Mouse (Mus musculus) embryonic facial prominence, embryonic 13.5 days (tissue): Measurements from ENCODE around the gene 4930558K02Rik. TPM values are rescaled to one million over a fixed set of nuclear protein-coding genes. Genes with fewer than 3 reads are reported as not detected.

Source experiments
- ATAC-seq: fragments of 200-750 bp; cut with Nextera tagmentation; 2 replicates; pipeline ENCODE4 v1.8.0; 2017; ENCODE audit warnings: low read depth; ENCODE audit not compliant: insufficient number of reproducible peaks, insufficient read depth, low FRiP score, low TSS enrichment
- H3K27ac ChIP-seq: fragments of 300-500 bp; sonication (generic); 2 replicates; pipeline ENCODE4 v1.5.1; 2015; ENCODE audit warnings: moderate library complexity, mild to moderate bottlenecking, inconsistent platforms
- H3K27me3 ChIP-seq: fragments of 300-500 bp; sonication (generic); 2 replicates; pipeline ENCODE4 v1.6.1; 2015; ENCODE audit warnings: mild to moderate bottlenecking, inconsistent platforms
- H3K36me3 ChIP-seq: fragments of 300-500 bp; sonication (generic); 2 replicates; pipeline ENCODE4 v1.6.1; 2015; ENCODE audit warnings: mild to moderate bottlenecking, inconsistent platforms
- H3K4me1 ChIP-seq: fragments of 300-500 bp; sonication (generic); 2 replicates; pipeline ENCODE4 v1.6.1; 2015; ENCODE audit warnings: inconsistent platforms
- H3K4me2 ChIP-seq: fragments of 300-500 bp; sonication (generic); 2 replicates; pipeline ENCODE4 v1.6.1; 2015; ENCODE audit warnings: moderate library complexity, mild to moderate bottlenecking, inconsistent platforms
- H3K4me3 ChIP-seq: fragments of 300-500 bp; sonication (generic); 2 replicates; pipeline ENCODE4 v1.5.1; 2015; ENCODE audit warnings: mild to moderate bottlenecking, inconsistent platforms
- H3K9ac ChIP-seq: fragments of 300-500 bp; sonication (generic); 2 replicates; pipeline ENCODE4 v1.6.1; 2015; ENCODE audit warnings: mild to moderate bottlenecking, inconsistent platforms
- H3K9me3 ChIP-seq: fragments of 300-500 bp; sonication (generic); 2 replicates; pipeline ENCODE4 v1.6.1; 2016; ENCODE audit warnings: inconsistent platforms
- WGBS: fragments of 180-500 bp; shearing (Covaris S2); methylation state at CpG from one replicate; pipeline ENCODE4 v1.1.7; 2015; ENCODE audit warnings: mixed read lengths; 5-methylcytosine and 5-hydroxymethylcytosine counted together
- polyA plus RNA-seq: library from polyadenylated mRNA; unstranded; fragments of >200 nt; fragmentation: Nextera tagmentation; extraction: Ambion mirVana; gene quantifications from 2 replicates; pipeline ENCODE4 v1.2.1, GENCODE M21; 2015

The 4930558K02Rik gene
- polyA plus RNA-seq, 1 experiment from 2014 or later: not detected

DNA sequence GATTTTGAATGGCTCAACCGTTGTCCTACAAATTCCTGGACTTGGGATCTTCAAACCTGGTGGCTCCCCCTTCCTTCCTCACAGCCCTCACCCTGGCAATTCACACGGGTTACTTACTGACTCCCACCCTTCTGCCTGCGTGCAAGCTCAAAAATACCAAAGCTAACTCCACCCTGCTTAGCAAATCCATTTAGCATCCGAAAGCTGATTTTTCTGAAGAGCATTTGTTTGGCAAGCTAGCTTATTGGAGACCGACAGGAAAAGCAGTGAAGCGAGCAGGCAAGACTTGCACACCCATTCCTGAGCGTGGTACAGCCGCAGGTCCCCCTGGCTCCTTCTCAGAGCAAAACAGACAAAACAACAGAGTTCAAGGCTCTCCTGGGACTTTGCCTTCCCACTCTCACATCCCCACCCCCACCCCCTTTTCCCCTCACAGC is 29.2 kb upstream of the 4930558K02Rik start:
- WGBS: 10% methylated on average over 8 of the region's 8 CpGs

DNA sequence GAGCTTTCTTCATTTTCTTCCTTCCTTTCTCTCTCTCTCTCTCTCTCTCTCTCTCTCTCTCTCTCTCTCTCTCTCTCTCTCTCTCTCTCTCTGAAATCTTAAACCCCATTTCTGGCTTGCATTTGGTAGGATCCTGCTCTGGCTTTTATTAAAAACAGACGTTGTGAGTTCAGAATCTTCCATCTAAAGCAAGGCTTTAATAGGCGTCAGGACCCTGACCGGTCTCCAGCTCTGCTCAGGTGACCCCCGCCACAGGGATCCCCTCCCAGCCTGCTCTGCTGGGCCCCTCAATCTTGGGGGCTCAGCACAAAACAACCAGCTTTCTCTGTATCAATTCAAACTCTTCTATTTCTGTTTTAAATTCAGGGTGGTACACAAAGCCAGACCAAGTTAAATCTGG is 28.8 kb upstream of the 4930558K02Rik start:
- H3K27me3 ChIP-seq: no peaks in the 10 kb centered on the region
- peaks cover 82% of the 10 kb centered on the region for H3K4me1 ChIP-seq
- peak overlapping the region; percentile 13; the same call in 1 of the 2 replicates for H3K4me3 ChIP-seq
- H3K9ac ChIP-seq: peak overlapping the region; percentile 65
- peak overlapping the region; percentile 48 for H3K4me2 ChIP-seq
- H3K36me3 ChIP-seq: 0 out of 2 replicates have a peak, but pooled peaks cover 3% of the 10 kb centered on the region
- ATAC-seq: peak; percentile 77; the same call in 1 of the 2 replicates
- 15% methylated on average over 4 of the region's 4 CpGs for WGBS
- no peaks in the 10 kb centered on the region for H3K9me3 ChIP-seq
- H3K27ac ChIP-seq: peak overlapping the region; percentile 100

More for the DNA sequence above, 29.2 kb upstream of the 4930558K02Rik start:
- peak; percentile 76 for ATAC-seq
- Histone ChIP-seq H3K9ac (peak overlapping the region; percentile 65), H3K4me2 (peak overlapping the region; percentile 48), H3K27ac (peak overlapping the region; percentile 100), H3K9me3 (no peaks in the 10 kb centered on the region), H3K27me3 (no peaks in the 10 kb centered on the region), H3K4me1 (peaks cover 82% of the 10 kb centered on the region), H3K36me3 (0 out of 2 replicates have a peak, but pooled peaks cover 3% of the 10 kb centered on the region), H3K4me3 (peak overlapping the region; percentile 13; the same call in 1 of the 2 replicates)

DNA sequence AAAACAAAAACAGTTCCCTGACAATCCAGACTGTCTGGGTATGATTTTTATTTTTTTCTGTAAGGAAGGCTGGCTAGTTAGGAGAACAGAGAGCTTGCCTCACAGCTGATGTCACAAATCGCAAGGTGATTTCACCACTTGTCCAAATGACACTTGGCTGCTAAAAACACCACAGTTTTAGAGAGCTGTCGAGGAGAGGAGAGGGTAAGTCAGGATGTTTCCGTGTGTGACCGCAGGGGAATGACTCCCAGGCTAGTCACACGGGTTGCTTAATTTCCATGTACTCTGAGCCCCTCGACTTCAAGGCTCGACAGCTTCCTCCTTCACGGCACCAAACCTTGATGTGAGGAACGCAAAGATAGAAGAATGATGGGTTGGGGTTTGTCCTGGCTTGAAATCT is 26.7 kb upstream of the 4930558K02Rik start:
- Histone ChIP-seq H3K9ac (peak overlapping the region; percentile 52; the same call in 1 of the 2 replicates), H3K4me3 (no peak overlapping the region), H3K4me1 (peaks cover 81% of the 10 kb centered on the region), H3K27me3 (no peaks in the 10 kb centered on the region), H3K4me2 (peak overlapping the region; percentile 21; the same call in 1 of the 2 replicates), H3K27ac (peak overlapping the region; percentile 100), H3K36me3 (no peaks in the 10 kb centered on the region), H3K9me3 (no peaks in the 10 kb centered on the region)
- 59% methylated on average over 9 of the region's 9 CpGs for WGBS
- no peak for ATAC-seq

DNA sequence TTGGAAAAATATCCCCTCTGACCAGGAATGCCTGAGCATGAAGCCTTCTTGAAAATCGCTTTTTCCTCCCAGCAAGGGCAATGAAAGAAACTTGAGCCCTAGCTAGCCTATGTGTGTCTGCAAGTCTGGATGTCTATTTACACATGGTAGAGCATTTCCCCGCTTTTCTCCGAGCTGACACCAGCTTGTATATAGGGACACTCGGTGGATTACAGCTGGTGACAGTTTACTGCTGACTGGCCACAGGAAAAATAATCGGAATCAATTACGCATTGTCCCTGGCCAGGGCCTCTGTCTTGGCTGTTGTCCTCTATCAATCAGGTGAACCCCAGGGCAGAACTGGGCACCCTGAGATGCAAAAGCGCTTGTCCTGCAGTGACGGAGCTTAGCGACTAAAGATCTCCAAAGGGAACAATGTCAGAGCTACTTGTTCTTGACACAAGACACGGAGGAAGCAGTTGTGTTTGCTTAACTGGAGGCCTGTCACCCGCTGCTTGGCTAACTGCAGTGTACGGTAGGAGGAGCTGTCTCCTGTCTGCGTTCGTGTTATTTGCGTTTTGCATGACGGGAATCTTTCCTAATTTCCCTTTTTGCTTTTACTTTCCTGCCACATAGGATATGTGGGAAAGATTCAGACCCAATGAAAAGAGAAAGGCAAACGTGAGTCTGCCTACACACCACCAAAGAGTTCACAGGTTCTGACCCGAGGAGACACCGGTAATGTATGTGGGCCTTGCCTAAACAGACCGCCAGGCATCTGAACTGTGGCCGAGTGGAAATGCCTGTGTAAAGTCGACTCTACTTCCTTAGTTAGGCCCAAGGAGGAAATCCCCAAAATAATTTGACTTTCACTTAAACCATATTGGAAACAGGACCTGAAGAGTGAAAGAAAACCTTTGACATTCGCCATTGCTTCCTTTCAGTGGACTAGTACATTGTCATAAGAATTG is 25.7 kb upstream of the 4930558K02Rik start:
- H3K27ac ChIP-seq: peak overlapping the region; percentile 99
- H3K36me3 ChIP-seq: no peaks in the 10 kb centered on the region
- H3K27me3 ChIP-seq: no peaks in the 10 kb centered on the region
- 28% methylated on average over 23 of the region's 23 CpGs for WGBS
- peak overlapping the region; percentile 49 for H3K4me2 ChIP-seq
- H3K4me1 ChIP-seq: peaks cover 83% of the 10 kb centered on the region
- peak overlapping the region; percentile 69 for H3K9ac ChIP-seq
- H3K4me3 ChIP-seq: peak overlapping the region; percentile 14
- ATAC-seq: no peak
- H3K9me3 ChIP-seq: no peaks in the 10 kb centered on the region

DNA sequence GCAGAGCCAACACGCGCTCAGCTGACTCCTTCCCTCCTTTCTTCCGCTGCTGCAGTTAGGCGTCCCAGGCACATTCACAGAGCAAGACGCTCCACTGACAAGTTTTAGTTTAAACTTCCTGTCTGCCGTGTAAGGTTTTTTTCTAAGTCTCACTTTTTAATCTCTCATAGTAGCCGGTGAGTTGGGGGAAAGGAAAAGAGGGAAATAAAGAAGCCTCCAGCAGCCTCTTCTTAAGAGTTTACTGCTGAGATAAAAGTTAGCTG is 25.0 kb upstream of the 4930558K02Rik start:
- peak overlapping the region; percentile 69 for H3K9ac ChIP-seq

DNA sequence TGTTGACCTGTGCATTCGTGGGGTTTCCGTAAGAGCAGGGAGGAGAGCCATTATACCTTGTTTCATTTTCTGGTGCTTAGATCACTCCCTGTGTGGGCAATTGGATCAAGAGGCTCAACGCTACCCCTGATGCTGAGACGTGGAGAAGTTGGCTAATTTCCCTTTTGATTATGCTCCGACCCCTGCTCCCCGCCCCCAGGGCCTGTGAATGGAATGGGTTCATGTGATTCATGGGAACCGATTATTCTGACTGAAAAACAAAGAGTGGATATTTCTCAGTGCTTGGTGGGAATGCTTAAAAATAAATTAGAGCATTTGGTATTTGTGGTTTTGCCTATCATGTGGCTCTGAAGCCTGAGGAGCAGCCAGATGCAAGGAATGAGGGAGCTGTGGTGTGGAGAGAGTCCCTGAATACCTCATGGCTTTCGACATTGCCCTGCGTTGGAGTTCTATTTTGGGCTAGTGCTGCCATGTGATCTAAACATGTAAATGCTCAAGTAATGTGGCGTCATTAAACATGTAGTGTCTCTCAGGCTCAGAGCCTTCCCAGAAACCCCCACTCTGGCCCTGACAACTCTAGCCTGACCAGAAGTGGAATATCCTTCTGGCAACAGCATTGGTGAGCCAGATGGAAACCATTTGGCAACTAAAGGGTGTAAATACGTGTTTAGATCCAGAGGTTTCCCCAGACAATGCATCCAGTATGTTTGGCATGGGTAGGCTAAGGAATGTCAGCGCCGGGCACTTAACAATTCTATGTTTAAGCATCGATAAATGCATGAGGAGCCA is 24.5 kb upstream of the 4930558K02Rik start:
- H3K4me1 ChIP-seq: peaks cover 83% of the 10 kb centered on the region
- peak; percentile 35 for ATAC-seq
- H3K4me2 ChIP-seq: peak overlapping the region; percentile 49
- WGBS: 24% methylated on average over 14 of the region's 14 CpGs
- no peaks in the 10 kb centered on the region for H3K9me3 ChIP-seq
- no peaks in the 10 kb centered on the region for H3K36me3 ChIP-seq
- 0 out of 2 replicates have a peak overlapping the region, but pooled peaks have one; percentile 14 for H3K4me3 ChIP-seq
- peak overlapping the region; percentile 99 for H3K27ac ChIP-seq
- H3K9ac ChIP-seq: peak overlapping the region; percentile 69
- H3K27me3 ChIP-seq: no peaks in the 10 kb centered on the region

More for the DNA sequence above, 25.0 kb upstream of the 4930558K02Rik start:
- H3K4me2 ChIP-seq: peak overlapping the region; percentile 49
- 0 out of 2 replicates have a peak overlapping the region, but pooled peaks have one; percentile 14 for H3K4me3 ChIP-seq
- peaks cover 83% of the 10 kb centered on the region for H3K4me1 ChIP-seq
- no peaks in the 10 kb centered on the region for H3K9me3 ChIP-seq
- no peaks in the 10 kb centered on the region for H3K36me3 ChIP-seq
- H3K27me3 ChIP-seq: no peaks in the 10 kb centered on the region
- WGBS: 15% methylated on average over 7 of the region's 7 CpGs
- peak overlapping the region; percentile 99 for H3K27ac ChIP-seq
- no peak for ATAC-seq

DNA sequence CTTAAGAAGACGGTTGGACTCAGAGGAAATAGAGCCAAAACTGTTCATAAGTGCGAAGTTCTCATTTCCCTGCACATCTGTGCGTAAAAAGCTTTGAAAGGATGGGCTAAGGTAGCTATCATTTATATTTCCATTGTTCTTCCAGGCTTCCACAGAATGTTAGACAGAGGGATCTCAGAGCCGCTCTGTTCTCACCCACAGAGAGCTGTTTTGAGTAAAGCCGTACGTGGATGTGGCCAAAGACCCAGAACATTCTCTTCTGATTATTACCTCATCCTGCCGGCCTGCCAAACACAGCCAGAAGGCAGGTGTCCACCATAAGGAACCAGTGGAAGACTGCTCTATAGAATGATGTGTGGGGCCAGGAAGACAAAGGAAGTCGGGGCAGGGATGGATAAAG is 21.9 kb upstream of the 4930558K02Rik start:
- Histone ChIP-seq H3K36me3 (no peaks in the 10 kb centered on the region), H3K4me2 (no peak overlapping the region), H3K27ac (peak overlapping the region; percentile 96), H3K4me3 (no peak overlapping the region), H3K27me3 (no peaks in the 10 kb centered on the region), H3K4me1 (peaks cover 60% of the 10 kb centered on the region), H3K9me3 (no peaks in the 10 kb centered on the region), H3K9ac (no peak overlapping the region; the same call in 1 of the 2 replicates)
- 31% methylated on average over 8 of the region's 8 CpGs for WGBS
- ATAC-seq: no peak

DNA sequence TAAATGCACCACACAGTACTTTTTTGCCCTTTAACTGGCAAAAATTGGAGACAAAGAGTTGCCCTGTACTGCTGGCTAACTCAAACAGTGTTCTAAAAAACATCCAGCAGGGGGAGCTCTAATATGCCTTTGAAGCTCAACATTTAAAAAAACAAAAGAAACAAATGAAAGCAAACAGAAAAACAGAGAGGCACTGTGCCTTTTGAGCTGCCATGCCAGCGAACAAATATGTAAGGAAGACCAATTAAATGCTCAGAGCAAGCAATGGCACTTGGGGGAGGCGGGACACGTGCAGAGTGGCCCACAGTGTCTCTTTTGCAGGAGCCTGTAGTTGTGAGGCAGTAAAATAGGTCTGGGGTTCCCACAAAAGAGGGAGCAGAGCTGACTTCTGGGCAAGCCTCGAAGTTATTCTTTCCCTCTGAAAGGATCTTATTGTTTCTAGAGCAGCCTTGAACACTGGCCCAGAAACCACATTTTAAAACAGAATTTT is 20.5 kb upstream of the 4930558K02Rik start:
- Histone ChIP-seq H3K27me3 (no peaks in the 10 kb centered on the region), H3K36me3 (no peaks in the 10 kb centered on the region), H3K4me1 (peaks cover 49% of the 10 kb centered on the region), H3K9ac (peak overlapping the region; percentile 38; the same call in 1 of the 2 replicates), H3K9me3 (no peaks in the 10 kb centered on the region), H3K4me3 (no peak overlapping the region), H3K4me2 (peak overlapping the region; percentile 34; the same call in 1 of the 2 replicates), H3K27ac (peak overlapping the region; percentile 96)
- WGBS: 1% methylated on average over 4 of the region's 4 CpGs
- peak; percentile 50; the same call in 1 of the 2 replicates for ATAC-seq

DNA sequence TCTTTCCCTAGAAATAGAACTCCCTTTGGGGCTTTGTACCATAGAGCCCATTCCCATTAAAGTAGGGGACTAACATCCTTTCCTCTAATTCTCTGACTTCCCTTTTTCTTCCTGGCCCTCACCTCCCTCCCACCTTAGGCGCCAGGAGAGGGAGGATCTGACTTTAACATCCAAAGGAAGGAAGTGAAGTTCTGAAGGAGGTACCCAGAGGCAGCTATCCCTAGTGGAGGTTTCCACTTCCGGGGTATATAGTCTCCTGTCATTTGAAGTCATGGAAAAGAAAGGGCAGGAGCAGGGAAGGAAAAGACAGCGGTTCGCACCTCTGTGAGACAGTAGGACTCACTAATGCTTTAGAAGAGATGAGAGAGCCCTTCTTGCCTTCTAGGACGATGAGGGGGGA is 19.9 kb upstream of the 4930558K02Rik start:
- peak overlapping the region; percentile 96 for H3K27ac ChIP-seq
- H3K4me2 ChIP-seq: peak overlapping the region; percentile 34; the same call in 1 of the 2 replicates
- no peaks in the 10 kb centered on the region for H3K27me3 ChIP-seq
- no peaks in the 10 kb centered on the region for H3K9me3 ChIP-seq
- peaks cover 43% of the 10 kb centered on the region for H3K4me1 ChIP-seq
- no peak for ATAC-seq
- no peak overlapping the region for H3K4me3 ChIP-seq
- H3K9ac ChIP-seq: peak overlapping the region; percentile 38; the same call in 1 of the 2 replicates
- 23% methylated on average over 5 of the region's 5 CpGs for WGBS
- H3K36me3 ChIP-seq: no peaks in the 10 kb centered on the region

DNA sequence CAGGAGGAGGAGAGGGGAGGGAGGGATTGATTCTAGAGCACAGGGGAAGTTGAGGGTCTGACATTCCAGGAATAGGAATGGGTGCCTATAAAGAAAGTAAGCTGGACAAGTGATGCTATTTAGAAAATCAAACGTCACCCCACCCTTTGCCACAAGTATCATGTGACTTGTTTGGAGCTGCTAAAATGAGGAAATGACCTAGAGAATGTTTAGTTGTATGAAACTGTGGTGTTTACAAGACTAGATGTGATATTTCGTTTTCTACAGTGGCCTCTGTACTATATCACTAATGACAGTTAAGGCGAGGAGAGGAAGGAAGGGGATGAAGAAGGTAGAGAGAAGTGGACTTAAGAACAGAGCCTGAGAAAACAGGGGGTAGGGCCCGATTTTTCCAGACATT is 19.3 kb upstream of the 4930558K02Rik start:
- Histone ChIP-seq H3K36me3 (no peaks in the 10 kb centered on the region), H3K9me3 (no peaks in the 10 kb centered on the region), H3K9ac (no peak overlapping the region), H3K4me1 (peaks cover 37% of the 10 kb centered on the region), H3K27ac (peak overlapping the region; percentile 96), H3K27me3 (no peaks in the 10 kb centered on the region), H3K4me2 (no peak overlapping the region), H3K4me3 (no peak overlapping the region)
- no peak for ATAC-seq
- 72% methylated on average over 4 of the region's 4 CpGs for WGBS

DNA sequence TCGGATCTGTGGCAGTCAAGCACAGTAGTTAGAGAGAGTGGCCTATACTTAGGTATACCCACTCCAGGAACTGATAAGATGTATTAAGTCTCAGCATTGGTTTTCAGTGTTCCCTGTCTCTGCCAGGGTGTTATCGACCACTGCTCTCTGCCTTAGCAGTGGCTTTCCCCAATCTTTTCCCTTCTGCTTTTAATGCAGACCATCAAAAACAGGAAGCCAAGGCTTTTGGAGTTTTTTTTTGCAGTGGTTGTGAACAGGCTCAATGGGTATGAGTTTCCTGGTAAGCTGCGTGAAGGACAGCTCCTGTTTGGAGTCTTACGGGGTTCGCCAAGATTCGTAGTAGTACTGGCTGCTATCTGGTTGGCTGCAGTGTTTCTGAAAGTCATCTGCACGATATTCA is 13.0 kb upstream of the 4930558K02Rik start:
- Histone ChIP-seq H3K9me3 (no peaks in the 10 kb centered on the region), H3K4me1 (0 out of 2 replicates have a peak, but pooled peaks cover 4% of the 10 kb centered on the region), H3K27me3 (no peaks in the 10 kb centered on the region), H3K4me2 (no peak overlapping the region), H3K27ac (no peak overlapping the region), H3K4me3 (no peak overlapping the region), H3K36me3 (no peaks in the 10 kb centered on the region), H3K9ac (no peak overlapping the region)
- WGBS: 82% methylated on average over 7 of the region's 7 CpGs
- no peak for ATAC-seq
